Mouse (Mus musculus): ENCODE results near the gene Nufip2.

DNA sequence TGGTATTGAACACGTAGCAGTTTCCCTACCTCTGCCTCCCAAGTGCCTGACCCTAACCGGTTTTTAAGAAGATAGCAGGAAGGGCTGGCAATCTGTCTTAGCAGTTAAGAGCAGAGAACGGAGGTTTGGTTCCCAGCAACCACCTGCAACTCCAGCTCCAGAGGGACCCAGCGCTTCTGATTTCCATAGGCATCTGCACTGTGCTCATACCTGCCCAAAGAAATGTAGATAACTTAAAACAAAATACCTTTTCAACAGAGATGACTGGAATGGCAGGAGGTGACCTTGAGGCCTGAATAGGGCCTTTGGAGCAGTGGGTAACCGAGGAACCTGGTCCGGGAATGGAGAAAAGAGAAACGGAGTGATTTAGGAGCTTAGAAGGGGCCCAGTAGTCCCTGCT is 52.6 kb downstream of the Nufip2 start:
- TF ChIP-seq CTCF (IDR thresholded peaks at IDR 0.05; ENCODE audit: low read depth, low read length) (no peak), GATA1 (IDR thresholded peaks at IDR 0.05; ENCODE audit: borderline replicate concordance, low read length) (no peak), TAL1 (conservative IDR thresholded peaks at IDR 0.05; ENCODE audit: low read depth, low read length) (no peak)

All from G1E (cell line).